In the genomic region with DNA sequence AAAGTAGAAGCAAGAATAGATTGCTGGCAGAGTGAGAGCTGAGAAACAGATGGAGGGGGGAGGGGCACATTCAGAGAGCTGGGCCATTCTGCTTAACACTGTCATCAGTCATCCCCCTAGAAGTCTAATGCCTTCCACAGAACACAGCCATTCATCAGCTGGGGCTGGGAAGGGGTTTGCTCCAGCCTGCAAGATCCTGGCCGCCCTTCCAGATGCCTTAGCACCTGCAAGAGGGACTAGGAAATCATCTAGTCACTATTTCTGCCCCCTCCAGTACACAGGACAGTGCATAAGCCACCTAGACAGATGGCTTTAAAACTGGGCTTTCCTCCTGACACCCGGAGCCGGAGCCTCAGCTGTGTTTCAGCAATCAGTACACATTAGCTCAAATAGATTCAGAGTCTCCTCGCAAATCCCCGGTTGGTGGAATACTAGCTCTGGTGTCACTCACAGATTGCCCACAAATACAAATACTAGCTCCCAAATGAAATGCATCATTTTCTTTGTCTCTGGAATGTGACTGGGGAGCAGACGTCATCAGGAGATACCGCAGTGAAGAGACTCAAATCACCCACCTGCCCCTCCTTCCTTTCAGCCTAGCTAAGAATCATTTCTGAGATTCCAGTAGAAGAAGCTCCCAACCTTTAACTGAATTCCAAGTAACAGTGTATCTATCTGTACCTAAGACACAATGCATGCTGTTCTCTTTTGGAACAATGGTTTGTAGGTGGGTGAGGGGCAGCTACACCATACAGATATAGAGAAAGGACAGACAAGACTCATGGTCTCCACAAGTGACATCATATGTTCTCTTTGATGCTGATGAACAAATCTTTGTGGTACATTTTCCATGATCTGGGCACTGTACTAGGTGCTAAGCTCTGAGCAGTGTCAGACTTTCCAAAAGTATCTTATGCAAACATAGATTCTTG, we compare ENCODE assay signal across 9 mouse cellular contexts. TPM values are rescaled to one million over a fixed set of nuclear protein-coding genes. Genes with fewer than 3 reads are reported as not detected.
DNase-seq lines count a peak whose midpoint lies in the region; ATAC-seq and TF ChIP-seq lines count a peak whose summit lies in the region.
"Had no signal": no experiment of that assay in that cellular context is flagged by ENCODE, and none has a peak within 500 bp of the region (broad histone marks: within the 10 kb centered on the region; RNA-seq: fewer than 3 reads in every experiment).

No protein-coding gene starts in this region.

- H3K4me1 ChIP-seq in midbrain, embryonic 12.5 days = peaks cover 25% of the 10 kb centered on the region
- H3K4me1 ChIP-seq in kidney, adult 2 months (ENCODE audit: control insufficient read depth, insufficient read depth, low read length) = no peaks in the 10 kb centered on the region; the same call in 1 of the 2 replicates
- no peaks in the 10 kb centered on the region for H3K4me1 ChIP-seq in intestine, postnatal 0 days (replicated peaks; ENCODE audit: control insufficient read depth, insufficient read depth, low read length)
- no peaks in the 10 kb centered on the region for H3K4me1 ChIP-seq in lung, adult 2 months (ENCODE audit: control insufficient read depth, insufficient read depth, low read length)

- peak overlapping the region; percentile 46 for H3K27ac ChIP-seq in midbrain, embryonic 12.5 days (replicated peaks)
- no peak overlapping the region for H3K27ac ChIP-seq in kidney, adult 2 months (ENCODE audit: insufficient read depth, low read depth, low read length)
- H3K27ac ChIP-seq in intestine, postnatal 0 days (ENCODE audit: low read depth, low read length) = no peak overlapping the region
- H3K27ac ChIP-seq: liver, embryonic 13.5 days had no signal

- H3K4me3 ChIP-seq in midbrain, embryonic 12.5 days = no peak overlapping the region
- no peak overlapping the region for H3K4me3 ChIP-seq in kidney, adult 2 months (ENCODE audit: insufficient read depth, low read depth, low read length)
- H3K4me3 ChIP-seq in intestine, postnatal 0 days (ENCODE audit: low read depth, low read length) = no peak overlapping the region
- no peak overlapping the region for H3K4me3 ChIP-seq in lung, adult 2 months (replicated peaks; ENCODE audit: extremely low read depth, low read depth, low read length)
- H3K4me3 ChIP-seq: liver, embryonic 13.5 days had no signal

- H3K36me3 ChIP-seq in midbrain, embryonic 12.5 days = no peaks in the 10 kb centered on the region
- H3K36me3 ChIP-seq in kidney, adult 2 months (ENCODE audit: control insufficient read depth, insufficient read depth, low read length) = no peaks in the 10 kb centered on the region
- H3K36me3 ChIP-seq in intestine, postnatal 0 days (ENCODE audit: control insufficient read depth, insufficient read depth) = no peaks in the 10 kb centered on the region
- H3K36me3 ChIP-seq: liver, embryonic 13.5 days had no signal

- no peak for TF ChIP-seq POLR2A in kidney, adult 2 months (IDR thresholded peaks at IDR 0.05; ENCODE audit: low read depth, low read length)
- TF ChIP-seq POLR2A in lung, adult 2 months (IDR thresholded peaks at IDR 0.05; ENCODE audit: borderline replicate concordance, extremely low read depth, low read depth, low read length) = no peak

- peaks cover 11% of the 10 kb centered on the region for H3K27me3 ChIP-seq in midbrain, embryonic 12.5 days
- H3K27me3 ChIP-seq in kidney, adult 2 months (replicated peaks; ENCODE audit: control insufficient read depth, insufficient read depth, low read length) = no peaks in the 10 kb centered on the region
- H3K27me3 ChIP-seq in intestine, postnatal 0 days (replicated peaks; ENCODE audit: control insufficient read depth, insufficient read depth, low read length) = no peaks in the 10 kb centered on the region
- H3K27me3 ChIP-seq: liver, embryonic 13.5 days had no signal

- DNase-seq in brain, embryonic 18.5 days (ENCODE audit: low read depth, low spot score) = peak; percentile 56
- peak; percentile 45 for DNase-seq in embryo, embryonic 11.5 days (ENCODE audit: low read depth, low spot score)
- peak; percentile 62 to 84 for DNase-seq in layer of hippocampus, adult 18-20 months (ENCODE audit: low spot score in 2 of 2)
- no peak for DNase-seq in kidney, adult 2 months
- DNase-seq in lung, adult 2 months = no peak
- DNase-seq: liver, embryonic 13.5 days had no signal

- no peak overlapping the region for H3K4me2 ChIP-seq in midbrain, embryonic 12.5 days (replicated peaks)
- no peak overlapping the region for H3K4me2 ChIP-seq in intestine, postnatal 0 days (replicated peaks; ENCODE audit: low read depth)
- H3K4me2 ChIP-seq: liver, embryonic 13.5 days had no signal

- no peak for TF ChIP-seq CTCF in kidney, adult 2 months (conservative IDR thresholded peaks at IDR 0.05; ENCODE audit: insufficient read depth, insufficient read length, low read depth, low read length)
- no peak for TF ChIP-seq CTCF in intestine, postnatal 0 days (IDR thresholded peaks at IDR 0.05; ENCODE audit: low read depth)
- TF ChIP-seq CTCF in lung, adult 2 months (IDR thresholded peaks at IDR 0.05; ENCODE audit: insufficient read depth, low read length) = no peak

- no peaks in the 10 kb centered on the region for H3K9me3 ChIP-seq in midbrain, embryonic 12.5 days
- no peaks in the 10 kb centered on the region for H3K9me3 ChIP-seq in intestine, postnatal 0 days (ENCODE audit: control insufficient read depth)
- H3K9me3 ChIP-seq: liver, embryonic 13.5 days had no signal

- no peak overlapping the region for H3K9ac ChIP-seq in midbrain, embryonic 12.5 days (replicated peaks)
- no peak overlapping the region for H3K9ac ChIP-seq in intestine, postnatal 0 days (ENCODE audit: low read depth, low read length)
- H3K9ac ChIP-seq: liver, embryonic 13.5 days had no signal

- WGBS in midbrain, embryonic 12.5 days = 69% methylated on average over 7 of the region's 7 CpGs
- WGBS in kidney, adult 2 months = 90% methylated on average over 7 of the region's 7 CpGs
- 61% methylated on average over 7 of the region's 7 CpGs for WGBS in intestine, postnatal 0 days
- WGBS in lung, adult 2 months = 62% methylated on average over 7 of the region's 7 CpGs

- no peak for ATAC-seq in midbrain, embryonic 12.5 days (ENCODE audit: low FRiP score, low read depth)
- no peak for ATAC-seq in megakaryocyte-erythroid progenitor cell, adult 5-6 weeks (replicated peaks; ENCODE audit: low FRiP score, low TSS enrichment, poor library complexity, severe bottlenecking)
- no peak for ATAC-seq in intestine, postnatal 0 days

RNA-seq across cellular contexts. Expression of gene Tbcel, which starts 22.9 kb away (rescaled TPM):
- total RNA-seq in layer of hippocampus, adult 18-20 months (2021) = 10 to 100 TPM; 57.3 to 60.6 TPM
- polyA plus RNA-seq in midbrain, embryonic 12.5 days (2016; fragmentation: Nextera tagmentation; extraction: Ambion mirVana) = 5.8 TPM in 2 replicates
- polyA plus RNA-seq in kidney, adult 2 months (2012; rRNA removed) = 20.6 and 25.9 TPM in 2 replicates
- total RNA-seq in megakaryocyte-erythroid progenitor cell, adult 5-6 weeks (2014; fragmentation: Nextera tagmentation) = 18.1 and 19.8 TPM in 2 replicates
- 17.8 and 18.0 TPM in 2 replicates for total RNA-seq in megakaryocyte-erythroid progenitor cell, adult 5-6 weeks (2017)
- 12.2 and 16.0 TPM in 2 replicates for polyA plus RNA-seq in intestine, postnatal 0 days (2015; fragmentation: Nextera tagmentation; extraction: Ambion mirVana)
- polyA plus RNA-seq in lung, adult 2 months (2012; rRNA removed) = 12.0 and 19.9 TPM in 2 replicates

Comparison
In these comparisons a context has a peak if more than half of its experiments do, and no peak if none do; other contexts are left out.
1. DNase-seq: peak in brain, embryonic 18.5 days (single experiment), embryo, embryonic 11.5 days (single experiment) and layer of hippocampus, adult 18-20 months (2 of 2); none in kidney, adult 2 months (single experiment) and lung, adult 2 months (single experiment).